Mouse (Mus musculus): Measurements from ENCODE around the gene Banp. TPM values are rescaled to one million over a fixed set of nuclear protein-coding genes. Genes with fewer than 3 reads are reported as not detected.
A peak's percentile ranks its signal among the peaks of the same experiment; 100 is the strongest.

Banp gene
- polyA plus RNA-seq, 1 experiment from 2014 or later, result 65.3 TPM

GRCm38 (mm10) chr8:121947047-121947752, 2.4 kb upstream of the Banp start:
- Histone ChIP-seq H3K9ac (replicated peaks) (peak overlapping the region; percentile 25; the same call in 1 of the 2 replicates), H3K9me3 (no peaks in the 10 kb centered on the region), H3K36me3 (no peaks in the 10 kb centered on the region), H3K4me1 (peaks cover 39% of the 10 kb centered on the region), H3K27me3 (no peaks in the 10 kb centered on the region), H3K4me2 (replicated peaks) (peak overlapping the region; percentile 64), H3K4me3 (peak overlapping the region; percentile 37), H3K27ac (replicated peaks) (peak overlapping the region; percentile 78)
- ATAC-seq (replicated peaks), result no peak
- 26% methylated on average over 19 of the region's 19 CpGs for WGBS

- Histone ChIP-seq H3K4me3 (peak overlapping the region; percentile 37), H3K27ac (replicated peaks) (peak overlapping the region; percentile 78), H3K4me2 (replicated peaks) (peak overlapping the region; percentile 64), H3K4me1 (peaks cover 45% of the 10 kb centered on the region), H3K9ac (replicated peaks) (peak overlapping the region; percentile 50), H3K27me3 (no peaks in the 10 kb centered on the region), H3K9me3 (no peaks in the 10 kb centered on the region), H3K36me3 (no peaks in the 10 kb centered on the region)
- under 1% methylated on average over 18 of the region's 18 CpGs for WGBS
- 0 out of 2 replicates have a peak, but pooled peaks have one; percentile 12 for ATAC-seq (replicated peaks)
These were observed 1.8 kb upstream of the Banp start for GRCm38 (mm10) chr8:121947753-121948141.

- Histone ChIP-seq H3K4me2 (replicated peaks) (peak overlapping the region; percentile 64), H3K27ac (replicated peaks) (peak overlapping the region; percentile 78), H3K36me3 (no peaks in the 10 kb centered on the region), H3K9me3 (no peaks in the 10 kb centered on the region), H3K27me3 (no peaks in the 10 kb centered on the region), H3K9ac (replicated peaks) (peak overlapping the region; percentile 50), H3K4me3 (peak overlapping the region; percentile 37), H3K4me1 (peaks cover 51% of the 10 kb centered on the region)
- WGBS, result 55% methylated on average over 19 of the region's 19 CpGs
- no peak for ATAC-seq (replicated peaks)
These were observed 1.0 kb upstream of the Banp start for GRCm38 (mm10) chr8:121948321-121949145.

GRCm38 (mm10) chr8:121949941-121950748, 595 bp downstream of the Banp start:
- Histone ChIP-seq H3K27me3 (no peaks in the 10 kb centered on the region), H3K4me2 (replicated peaks) (peak overlapping the region; percentile 89), H3K27ac (replicated peaks) (peak overlapping the region; percentile 96), H3K4me1 (peaks cover 51% of the 10 kb centered on the region), H3K9me3 (no peaks in the 10 kb centered on the region), H3K9ac (replicated peaks) (peak overlapping the region; percentile 96), H3K4me3 (peak overlapping the region; percentile 87), H3K36me3 (peaks cover 12% of the 10 kb centered on the region)
- WGBS, result under 1% methylated on average over 60 of the region's 66 CpGs
- ATAC-seq (replicated peaks), result peak; percentile 97

GRCm38 (mm10) chr8:121950749-121951655, 1.5 kb downstream of the Banp start:
- Histone ChIP-seq H3K9ac (replicated peaks) (peak overlapping the region; percentile 96), H3K4me2 (replicated peaks) (peak overlapping the region; percentile 89), H3K27ac (replicated peaks) (peak overlapping the region; percentile 96), H3K4me1 (peaks cover 51% of the 10 kb centered on the region), H3K4me3 (peak overlapping the region; percentile 87), H3K36me3 (peaks cover 17% of the 10 kb centered on the region), H3K27me3 (no peaks in the 10 kb centered on the region), H3K9me3 (no peaks in the 10 kb centered on the region)
- WGBS, result under 1% methylated on average over 93 of the region's 97 CpGs
- ATAC-seq (replicated peaks), result peak; percentile 7; the same call in 1 of the 2 replicates

- peak overlapping the region; percentile 89 for H3K4me2 ChIP-seq (replicated peaks)
- WGBS, result 30% methylated on average over 7 of the region's 7 CpGs
- ATAC-seq (replicated peaks), result no peak
- peaks cover 51% of the 10 kb centered on the region for H3K4me1 ChIP-seq
- H3K27ac ChIP-seq (replicated peaks), result peak overlapping the region; percentile 96
- peak overlapping the region; percentile 87 for H3K4me3 ChIP-seq
- peaks cover 17% of the 10 kb centered on the region for H3K36me3 ChIP-seq
- peak overlapping the region; percentile 96 for H3K9ac ChIP-seq (replicated peaks)
- no peaks in the 10 kb centered on the region for H3K9me3 ChIP-seq
- H3K27me3 ChIP-seq, result no peaks in the 10 kb centered on the region
These were observed 2.1 kb downstream of the Banp start for GRCm38 (mm10) chr8:121951656-121952009.

- peak overlapping the region; percentile 89 for H3K4me2 ChIP-seq (replicated peaks)
- H3K36me3 ChIP-seq, result peaks cover 17% of the 10 kb centered on the region
- no peak for ATAC-seq (replicated peaks)
- H3K27ac ChIP-seq (replicated peaks), result no peak overlapping the region
- no peaks in the 10 kb centered on the region for H3K27me3 ChIP-seq
- peak overlapping the region; percentile 87 for H3K4me3 ChIP-seq
- H3K9ac ChIP-seq (replicated peaks), result peak overlapping the region; percentile 22; the same call in 1 of the 2 replicates
- peaks cover 47% of the 10 kb centered on the region for H3K4me1 ChIP-seq
- H3K9me3 ChIP-seq, result no peaks in the 10 kb centered on the region
These were observed 2.6 kb downstream of the Banp start for GRCm38 (mm10) chr8:121952122-121952521.

GRCm38 (mm10) chr8:121952800-121953199, 3.2 kb downstream of the Banp start:
- ATAC-seq (replicated peaks), result no peak
- Histone ChIP-seq H3K27ac (replicated peaks) (no peak overlapping the region), H3K4me3 (0 out of 2 replicates have a peak overlapping the region, but pooled peaks have one; percentile 87), H3K36me3 (peaks cover 17% of the 10 kb centered on the region), H3K9me3 (no peaks in the 10 kb centered on the region), H3K4me1 (peaks cover 40% of the 10 kb centered on the region), H3K27me3 (no peaks in the 10 kb centered on the region), H3K9ac (replicated peaks) (no peak overlapping the region), H3K4me2 (replicated peaks) (peak overlapping the region; percentile 89; the same call in 1 of the 2 replicates)
- WGBS, result 86% methylated on average over 7 of the region's 7 CpGs

GRCm38 (mm10) chr8:121953821-121954545, 4.4 kb downstream of the Banp start:
- ATAC-seq (replicated peaks), result no peak
- no peak overlapping the region for H3K4me3 ChIP-seq
- H3K9me3 ChIP-seq, result no peaks in the 10 kb centered on the region
- WGBS, result 76% methylated on average over 3 of the region's 3 CpGs
- no peak overlapping the region for H3K27ac ChIP-seq (replicated peaks)
- H3K9ac ChIP-seq (replicated peaks), result no peak overlapping the region
- peaks cover 17% of the 10 kb centered on the region for H3K36me3 ChIP-seq
- H3K27me3 ChIP-seq, result no peaks in the 10 kb centered on the region
- peaks cover 28% of the 10 kb centered on the region for H3K4me1 ChIP-seq
- no peak overlapping the region for H3K4me2 ChIP-seq (replicated peaks)

- 89% methylated on average over 10 of the region's 10 CpGs for WGBS
- Histone ChIP-seq H3K4me3 (no peak overlapping the region), H3K4me1 (peaks cover 23% of the 10 kb centered on the region), H3K9ac (replicated peaks) (no peak overlapping the region), H3K4me2 (replicated peaks) (no peak overlapping the region), H3K27ac (replicated peaks) (no peak overlapping the region), H3K27me3 (no peaks in the 10 kb centered on the region), H3K36me3 (peaks cover 17% of the 10 kb centered on the region), H3K9me3 (no peaks in the 10 kb centered on the region)
- ATAC-seq (replicated peaks), result no peak
These were observed 5.5 kb downstream of the Banp start for GRCm38 (mm10) chr8:121954981-121955555.
